Mouse (Mus musculus) induced T-regulatory cell, adult 2 months (primary cell): ENCODE results near the gene Hsd17b14.

ENCODE experiments used
- DNase-seq: peaks from one replicate; pipeline ENCODE4 v3.0.0-alpha.2; 2012; ENCODE audit warnings: low read depth

Gene Hsd17b14

DNA sequence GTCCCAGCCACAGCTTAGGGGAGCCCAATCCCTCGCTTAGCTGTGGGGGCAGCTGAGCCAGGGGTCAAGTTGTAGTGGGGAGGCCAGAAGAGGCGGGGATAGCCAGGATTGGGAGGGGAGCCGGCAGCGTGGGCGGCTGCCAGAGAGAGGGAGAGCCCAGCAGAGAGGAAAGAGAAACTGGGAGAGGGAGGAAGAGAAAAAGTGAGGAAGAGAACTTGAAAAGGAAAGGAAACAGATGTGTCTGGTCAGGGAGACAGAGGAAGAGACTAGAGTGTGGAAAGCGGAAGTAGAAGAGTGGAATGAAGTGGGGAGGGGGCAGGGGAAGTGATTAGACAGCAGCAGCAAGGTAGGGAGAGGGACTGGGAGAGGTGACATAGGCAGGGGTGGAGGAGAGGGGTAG lies 25.2 kb upstream of the Hsd17b14 start:
- DNase-seq: peak; percentile 39

DNA sequence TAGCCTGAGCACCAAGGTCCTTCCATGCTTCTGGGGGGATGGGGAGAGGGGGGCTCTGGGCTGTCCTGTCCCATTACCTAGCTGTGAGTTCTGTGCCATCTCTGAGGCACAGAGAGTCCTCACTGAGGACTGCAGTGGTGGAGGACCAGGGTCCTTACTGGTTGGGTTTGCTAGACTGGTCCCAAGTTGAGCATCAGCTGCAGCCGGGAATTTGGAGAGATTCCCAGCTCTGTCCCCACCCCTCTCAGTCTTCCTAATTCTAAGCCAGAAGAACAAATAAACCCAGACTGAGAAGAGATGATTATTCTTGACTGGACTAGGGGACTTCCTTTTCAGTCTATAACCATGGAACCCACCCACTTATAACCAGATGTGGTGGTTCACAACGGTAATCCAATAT lies 24.1 kb upstream of the Hsd17b14 start:
- no peak for DNase-seq

DNA sequence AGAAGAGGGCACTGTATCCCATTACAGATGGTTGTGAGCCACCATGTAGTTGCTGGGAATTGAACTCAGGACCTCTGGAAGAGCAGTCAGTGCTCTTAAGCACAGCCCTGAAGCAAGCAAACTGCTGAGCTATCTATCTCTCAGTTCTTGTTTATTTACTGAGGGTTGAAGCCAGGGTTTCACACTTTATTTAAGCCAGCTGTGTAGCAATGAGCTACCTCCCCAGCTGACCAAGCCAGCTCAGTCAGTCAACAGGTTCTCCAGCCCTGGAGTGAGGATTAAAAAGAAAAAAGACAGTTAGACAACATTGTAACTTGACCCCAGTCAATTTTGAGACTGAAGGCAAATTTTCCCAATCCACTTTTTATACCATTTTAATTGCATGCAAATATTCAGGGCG lies 19.0 kb upstream of the Hsd17b14 start:
- DNase-seq: no peak

DNA sequence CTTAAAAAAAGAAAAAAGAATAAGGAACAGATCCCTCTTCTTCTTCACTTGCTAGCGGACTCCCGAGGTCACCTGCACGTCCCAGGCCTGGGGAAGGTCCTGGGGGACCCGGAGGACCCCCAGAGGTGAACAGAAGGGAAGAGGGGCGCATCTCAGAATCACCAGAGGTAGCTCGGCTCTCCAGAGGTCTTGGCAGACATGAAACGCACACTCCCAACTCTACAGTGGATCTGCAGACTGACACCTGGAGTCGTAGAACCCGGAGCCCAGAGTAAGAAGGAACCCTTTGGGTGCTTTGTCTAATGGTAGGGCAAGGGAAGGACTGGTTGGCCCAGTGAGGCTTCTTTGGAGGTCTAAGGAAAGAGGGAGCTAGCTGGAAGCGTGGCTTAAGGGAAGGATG lies 17.1 kb upstream of the Hsd17b14 start:
- DNase-seq: no peak

DNA sequence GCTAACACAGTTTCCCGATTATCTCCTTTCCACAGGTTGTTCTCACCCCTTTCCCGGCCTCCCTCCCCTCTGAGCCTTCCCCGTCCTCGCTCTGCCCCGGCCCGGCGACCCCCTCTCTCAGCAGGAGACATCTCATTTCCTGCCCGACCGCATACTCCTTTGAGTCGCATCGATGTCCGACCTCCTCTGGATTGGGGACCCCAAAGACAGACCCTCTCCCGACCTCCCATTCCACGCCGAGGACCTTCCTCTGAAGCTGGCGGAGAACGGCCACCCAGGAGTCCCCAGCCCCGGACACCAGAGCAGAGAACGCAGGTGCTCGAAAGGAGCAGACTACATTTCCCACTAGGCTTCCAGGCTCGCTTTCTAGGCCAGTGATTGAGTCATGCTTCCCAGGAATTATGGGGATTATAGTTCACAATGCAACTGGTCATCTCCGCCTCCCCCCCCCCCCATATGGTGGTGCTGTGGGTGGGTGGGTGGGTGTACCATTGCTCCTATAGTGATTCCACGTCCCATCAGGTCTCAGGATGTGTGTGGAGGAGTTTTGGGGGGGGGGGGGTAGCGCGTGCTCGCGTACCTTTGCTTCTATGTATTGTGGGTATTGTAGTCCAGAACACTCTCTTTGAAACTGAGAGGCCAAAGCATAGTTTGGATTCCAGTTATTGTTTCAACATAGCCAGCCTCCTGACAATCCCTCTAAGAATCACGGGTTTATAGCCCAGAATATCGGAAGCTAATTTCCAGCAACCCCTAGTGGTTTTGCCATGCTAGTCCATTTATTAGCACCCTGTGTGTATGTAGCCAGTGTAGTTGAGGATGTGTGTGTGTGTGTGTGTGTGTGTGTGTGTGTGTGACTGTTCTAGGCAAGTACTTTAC lies 16.3 kb upstream of the Hsd17b14 start:
- no peak for DNase-seq

DNA sequence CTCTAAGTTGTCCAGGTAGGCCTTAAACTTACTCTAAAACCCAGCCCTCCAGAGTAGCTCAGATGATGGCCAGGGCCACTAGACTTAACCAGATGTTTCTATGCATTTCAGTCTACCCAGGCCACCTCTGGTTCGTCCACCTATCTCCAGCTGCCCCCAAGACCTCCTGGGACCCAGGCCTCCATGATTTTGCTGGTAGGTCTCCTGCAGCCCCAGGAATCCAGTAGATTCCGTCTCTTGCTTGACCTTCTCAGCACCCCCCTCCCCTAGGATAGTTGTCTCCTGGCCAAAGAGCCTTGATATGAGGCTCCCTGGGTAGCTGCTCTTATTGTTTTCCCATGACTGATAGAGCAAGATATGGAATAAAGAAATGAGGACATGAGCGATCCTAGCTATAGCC lies 15.6 kb upstream of the Hsd17b14 start:
- no peak for DNase-seq

DNA sequence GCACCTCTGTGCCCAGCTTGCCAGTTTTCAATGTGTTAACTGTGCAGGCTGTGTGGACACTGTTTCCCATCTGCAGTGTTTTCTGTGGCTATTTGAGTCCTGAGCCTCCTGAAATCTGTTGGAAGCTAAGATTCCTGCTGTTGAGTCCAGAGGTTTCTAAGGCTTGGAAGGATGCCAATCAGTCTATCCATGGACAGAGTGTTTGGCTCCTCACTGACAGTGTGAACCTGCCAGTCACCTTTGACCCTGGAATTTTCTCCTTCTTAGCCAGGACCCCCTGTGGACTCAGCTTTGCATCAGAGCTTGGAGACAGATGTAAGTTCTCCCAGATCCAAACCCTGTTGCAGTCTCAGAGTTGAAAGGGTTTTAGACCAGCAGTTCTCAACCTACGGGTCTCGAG lies 14.5 kb upstream of the Hsd17b14 start:
- DNase-seq: no peak

DNA sequence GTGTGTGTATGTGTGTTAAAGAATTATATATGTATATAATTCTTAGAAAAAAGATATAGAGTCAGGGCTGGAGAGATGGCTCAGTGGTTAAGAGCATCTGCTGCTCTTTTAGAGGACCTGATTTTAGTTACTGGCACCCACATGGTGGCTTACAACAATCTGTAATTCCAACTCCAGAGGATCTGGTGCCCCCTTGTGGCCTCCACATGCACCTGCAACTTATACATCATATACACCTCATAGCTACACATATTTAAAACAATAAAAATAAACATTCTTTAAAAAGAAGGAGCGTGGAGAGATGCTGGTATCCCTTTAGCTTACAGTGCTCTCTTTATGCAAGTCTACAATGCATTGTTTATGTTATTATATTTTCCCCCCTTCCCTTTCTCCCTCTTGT lies 10.2 kb upstream of the Hsd17b14 start:
- DNase-seq: peak; percentile 50

DNA sequence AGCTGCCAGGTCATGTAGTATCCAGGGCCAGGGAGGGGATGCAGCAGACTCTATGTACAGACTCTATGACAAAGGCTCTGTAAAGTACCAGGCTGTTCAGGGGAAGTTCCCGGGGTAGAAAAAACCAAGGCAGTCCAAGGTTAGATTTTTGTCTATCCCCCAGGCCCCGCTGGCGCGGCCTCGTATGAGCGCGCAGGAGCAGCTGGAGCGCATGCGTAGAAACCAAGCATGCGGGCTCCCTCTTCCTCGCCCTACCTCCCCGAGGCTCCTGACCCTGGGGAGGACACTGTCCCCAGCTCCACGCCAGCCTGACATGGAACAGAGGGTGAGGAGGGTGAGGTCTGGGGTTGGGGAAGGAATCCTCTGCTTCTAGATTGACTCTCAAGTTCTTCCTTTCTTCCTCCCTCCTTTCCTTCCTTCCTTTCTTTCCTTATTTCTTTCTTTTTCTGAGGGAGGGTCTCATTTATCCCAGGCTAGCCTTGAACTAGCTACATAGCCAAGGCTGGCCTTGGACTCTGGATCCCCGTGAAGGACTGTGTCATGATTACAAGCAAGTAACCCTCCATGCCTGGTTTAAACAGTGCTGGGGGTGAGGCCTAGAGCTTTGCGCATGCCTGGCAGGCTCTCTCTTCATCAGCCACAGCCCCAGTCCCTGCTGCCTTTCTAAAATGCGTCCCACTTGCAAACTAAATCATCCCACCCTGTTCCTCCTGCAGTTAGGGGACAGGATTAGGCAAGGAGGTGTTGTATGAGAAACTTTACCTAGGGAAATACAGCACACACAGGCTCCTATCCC lies 4.9 kb upstream of the Hsd17b14 start:
- DNase-seq: no peak

DNA sequence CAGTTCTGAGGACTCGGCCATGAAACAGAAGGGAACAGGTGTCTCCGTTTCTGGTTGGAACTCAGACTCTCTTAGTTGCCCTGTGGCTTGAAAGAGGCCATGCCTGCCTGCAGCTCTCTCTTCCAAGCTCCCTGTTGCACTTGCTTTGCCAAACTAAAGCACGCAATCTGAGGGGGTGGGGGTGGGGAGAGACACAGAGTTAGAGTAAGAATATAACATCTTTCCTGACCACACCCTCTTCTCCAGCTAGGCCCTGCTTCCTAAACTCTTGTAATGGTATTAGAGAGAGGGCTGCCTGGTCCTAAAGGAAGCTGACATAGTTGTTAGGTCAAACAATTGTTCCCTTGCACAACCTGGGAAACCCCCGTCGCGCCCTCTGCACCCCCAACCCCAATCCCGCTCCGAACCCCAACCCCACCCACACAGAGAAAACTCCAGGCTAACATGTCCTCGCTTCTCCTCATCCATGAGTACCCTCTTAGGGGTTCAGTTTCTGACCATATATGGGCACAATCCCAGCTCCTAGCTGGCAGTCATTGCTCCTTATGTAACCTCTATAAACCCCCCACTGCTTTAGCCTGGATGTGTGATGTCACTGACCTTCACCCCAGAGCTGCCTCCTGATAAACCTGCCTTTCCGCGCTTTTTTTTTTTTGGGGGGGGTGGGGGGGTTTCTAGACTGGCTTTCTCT lies 3.7 kb upstream of the Hsd17b14 start:
- no peak for DNase-seq

DNA sequence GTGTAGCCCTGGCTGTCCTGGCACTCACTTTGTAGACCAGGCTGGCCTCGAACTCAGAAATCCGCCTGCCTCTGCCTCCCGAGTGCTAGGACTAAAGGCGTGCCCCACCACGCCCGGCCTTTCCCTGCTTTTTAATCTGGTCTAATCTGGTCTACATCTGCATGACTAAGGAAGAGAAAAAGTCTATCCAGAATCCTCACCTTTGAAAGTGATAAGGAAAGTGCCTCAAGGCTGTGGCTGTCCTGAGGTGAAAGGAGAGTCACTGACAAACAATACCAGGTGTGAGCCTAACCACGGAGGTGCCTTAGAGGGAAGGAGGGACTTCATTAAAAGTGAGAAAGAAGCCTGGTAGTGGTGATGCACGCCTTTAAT lies 3.2 kb upstream of the Hsd17b14 start:
- DNase-seq: no peak

DNA sequence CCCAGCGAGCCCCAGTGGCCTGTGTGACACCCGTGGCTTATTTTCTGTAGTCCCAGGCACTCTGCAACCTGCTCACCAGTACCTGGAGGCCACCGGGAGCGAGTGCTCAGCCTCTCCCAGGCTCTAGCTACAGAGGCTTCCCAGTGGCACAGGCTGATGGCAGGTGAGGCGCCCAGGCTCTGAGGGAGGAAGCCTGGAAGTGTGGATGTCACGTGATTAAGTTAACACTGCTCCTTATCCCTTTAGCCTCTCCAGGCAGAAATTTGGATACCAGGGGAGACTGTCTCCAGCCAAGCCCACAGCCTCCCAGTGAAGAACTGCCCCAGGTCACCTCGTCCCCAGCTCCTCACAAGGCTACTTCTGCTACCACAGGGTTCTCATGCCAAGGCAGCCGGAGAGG lies 1.2 kb upstream of the Hsd17b14 start:
- no peak for DNase-seq

DNA sequence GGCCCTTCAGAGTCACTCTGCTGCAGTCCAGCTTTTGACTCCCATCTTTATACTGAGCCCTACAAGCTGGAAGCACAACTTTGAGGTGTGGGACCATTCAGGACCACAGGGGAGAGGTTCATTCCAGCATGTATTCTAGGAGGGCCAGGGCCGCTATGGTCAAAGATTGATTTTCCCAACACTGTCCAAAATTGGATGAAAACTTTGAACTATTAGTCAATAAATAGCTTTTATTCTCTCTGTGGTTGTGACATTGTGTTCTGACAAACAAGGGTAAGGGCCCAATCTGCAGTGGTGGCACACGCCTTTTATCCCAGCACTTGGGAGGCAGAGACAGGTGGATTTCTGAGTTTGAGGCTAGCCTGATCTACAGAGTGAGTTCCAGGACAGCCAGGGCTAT lies 703 bp upstream of the Hsd17b14 start:
- DNase-seq: no peak

DNA sequence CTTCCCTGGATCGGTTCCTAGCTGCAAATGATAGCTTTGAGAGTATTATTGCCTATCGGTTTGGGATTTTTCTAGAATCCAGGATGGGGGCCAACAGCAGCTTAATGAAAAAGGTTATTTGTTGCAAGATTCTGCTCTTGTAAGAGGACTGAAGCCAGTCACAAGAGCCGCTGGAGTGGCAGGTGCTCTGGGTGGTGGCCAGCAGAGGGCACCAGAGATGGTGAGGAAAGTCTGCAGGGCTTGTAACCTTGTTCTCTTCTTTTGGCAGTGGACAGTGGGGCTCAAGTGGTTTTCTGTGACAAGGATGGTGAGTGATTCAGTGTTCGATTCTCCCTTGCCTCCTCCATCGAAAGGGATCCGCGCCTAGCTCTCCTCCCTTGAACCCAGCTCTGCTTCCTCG lies 1.1 kb downstream of the Hsd17b14 start:
- DNase-seq: peak; percentile 85

DNA sequence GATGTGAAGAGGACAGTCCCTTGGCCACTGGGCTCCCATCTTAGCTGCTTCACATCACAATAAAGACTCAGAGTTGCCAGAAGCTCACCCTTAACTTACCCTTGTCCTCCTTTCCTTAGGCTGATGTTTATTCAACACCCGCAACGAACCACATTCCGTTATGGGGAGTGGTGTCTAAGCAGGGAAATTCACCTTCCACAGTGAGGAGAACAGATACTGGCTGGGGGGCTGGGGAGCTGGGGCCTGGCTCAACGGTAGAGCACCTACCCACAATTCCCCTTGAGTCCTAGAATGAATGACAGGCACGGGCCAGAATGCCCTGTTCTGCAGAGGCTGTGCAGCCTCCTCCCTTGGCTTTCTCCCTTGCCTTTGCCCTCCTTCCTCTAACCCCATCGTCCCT lies 4.2 kb downstream of the Hsd17b14 start:
- no peak for DNase-seq

DNA sequence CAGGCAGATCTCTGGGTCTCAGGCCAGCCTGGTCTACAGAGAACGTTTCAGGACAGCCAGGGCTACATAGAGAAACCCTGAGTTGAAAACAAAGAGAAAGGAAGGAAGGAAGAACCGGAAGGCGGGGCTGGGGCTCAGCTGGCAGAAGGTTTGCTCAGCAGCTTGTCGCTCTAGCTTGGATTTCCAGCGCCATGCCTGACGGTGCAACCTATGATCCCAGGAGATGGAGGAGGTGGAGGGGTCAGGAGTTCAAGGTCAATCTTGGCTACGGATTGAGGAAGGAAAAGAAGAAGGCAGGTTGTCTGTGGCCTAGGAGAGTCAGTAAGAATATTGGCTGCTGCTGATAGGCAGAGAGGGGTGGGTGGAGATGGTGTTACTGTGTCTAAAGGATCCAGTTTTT lies 5.5 kb downstream of the Hsd17b14 start:
- DNase-seq: peak; percentile 51

DNA sequence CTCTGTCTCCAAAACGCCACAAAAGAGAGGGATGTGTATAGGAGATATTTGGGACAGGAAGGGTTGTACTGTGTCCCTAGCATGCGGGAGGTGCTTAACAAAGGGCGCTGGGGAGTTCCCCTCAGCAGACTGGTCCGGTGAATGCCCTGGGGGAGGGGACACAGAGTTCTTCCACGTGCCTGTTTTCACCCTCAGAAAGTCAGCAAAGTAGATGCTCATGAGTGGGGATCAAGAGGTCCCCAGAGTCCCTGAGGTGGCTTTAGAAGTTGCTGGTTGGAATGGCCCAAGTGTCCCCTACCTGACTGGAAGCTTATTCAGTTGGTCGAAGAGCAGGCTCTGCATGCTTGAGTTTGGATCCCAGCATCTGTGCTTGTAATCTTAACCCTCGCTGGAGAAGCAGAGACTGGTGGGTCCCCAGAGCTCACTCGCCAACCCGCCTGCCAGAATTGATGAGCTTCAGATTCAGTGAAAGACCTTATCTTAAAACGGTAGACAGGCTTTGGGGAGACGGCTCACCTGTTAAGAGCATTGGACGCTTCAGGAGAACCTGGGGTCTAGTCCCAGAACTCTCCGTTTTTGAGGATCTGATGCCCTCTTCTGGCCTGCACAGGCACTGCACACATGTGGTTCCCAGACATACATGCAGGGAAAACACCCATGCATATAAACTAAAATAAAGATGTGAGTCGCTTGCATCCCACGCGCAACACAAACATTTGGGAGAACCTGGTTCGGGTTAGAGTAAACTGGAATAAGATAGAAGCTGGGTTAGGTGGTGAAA lies 6.3 kb downstream of the Hsd17b14 start:
- DNase-seq: peak; percentile 88

DNA sequence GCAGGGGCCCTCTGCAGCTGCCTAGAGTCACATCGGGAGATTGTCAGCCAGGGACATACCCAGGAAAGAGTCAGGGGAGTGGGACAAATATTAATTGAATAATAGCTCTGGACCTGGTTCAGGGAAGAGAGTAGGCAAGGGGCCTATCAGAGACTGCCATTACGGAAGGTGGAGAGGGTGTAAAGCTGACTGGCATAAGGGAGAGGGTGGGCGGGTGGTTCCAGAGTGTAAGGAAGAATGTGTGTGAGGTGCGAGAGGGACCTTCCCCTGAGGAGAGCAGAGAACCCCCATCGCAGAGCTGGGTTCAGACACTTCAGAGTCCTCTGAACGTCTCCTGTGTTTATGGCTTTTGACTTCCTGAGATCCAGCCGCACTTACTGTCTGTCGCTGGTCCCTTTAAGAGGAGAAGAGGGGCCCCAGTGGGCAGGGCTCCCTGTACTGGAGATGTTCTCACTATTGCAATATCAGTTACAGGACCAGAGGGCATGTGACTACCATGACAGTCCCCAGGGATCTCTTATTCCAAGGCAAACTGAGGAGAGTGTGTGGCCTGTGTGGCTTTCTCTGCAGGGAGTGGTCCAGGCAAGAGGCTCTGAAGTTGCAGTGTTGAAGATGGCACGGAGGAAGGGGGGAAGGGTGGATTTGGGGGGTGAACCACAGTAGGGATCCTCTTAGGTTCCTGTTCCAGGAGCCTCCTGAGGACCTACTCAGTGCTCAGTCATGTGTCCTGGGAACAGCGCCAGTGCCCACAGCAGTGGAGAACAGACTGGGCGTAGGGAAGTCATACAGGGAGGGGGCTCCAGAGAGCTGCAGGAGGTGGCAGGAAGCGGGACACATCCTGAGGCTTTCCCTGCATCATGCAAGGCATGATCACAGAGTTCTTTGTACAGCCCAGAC lies 7.2 kb downstream of the Hsd17b14 start:
- peak; percentile 30 for DNase-seq

DNA sequence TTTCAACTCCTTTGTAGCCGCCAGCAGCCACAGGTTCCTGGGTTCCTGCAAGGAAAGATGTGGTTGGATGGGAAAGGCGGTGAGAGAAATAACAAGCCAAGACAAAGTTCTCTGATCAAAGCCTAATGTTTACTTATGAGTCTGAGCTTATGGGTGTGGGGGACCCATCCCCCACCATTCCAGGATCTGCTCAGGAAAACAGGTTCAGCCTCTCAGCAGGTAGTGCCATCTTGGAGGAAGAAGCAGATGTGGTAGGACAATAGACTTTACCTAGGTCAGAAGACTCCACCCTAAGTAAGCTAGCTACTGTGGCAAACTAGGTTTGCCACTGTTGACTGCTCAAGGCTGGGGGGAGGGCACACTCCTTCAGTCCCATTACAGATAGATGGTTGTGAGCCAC lies 10.1 kb downstream of the Hsd17b14 start:
- DNase-seq: no peak

DNA sequence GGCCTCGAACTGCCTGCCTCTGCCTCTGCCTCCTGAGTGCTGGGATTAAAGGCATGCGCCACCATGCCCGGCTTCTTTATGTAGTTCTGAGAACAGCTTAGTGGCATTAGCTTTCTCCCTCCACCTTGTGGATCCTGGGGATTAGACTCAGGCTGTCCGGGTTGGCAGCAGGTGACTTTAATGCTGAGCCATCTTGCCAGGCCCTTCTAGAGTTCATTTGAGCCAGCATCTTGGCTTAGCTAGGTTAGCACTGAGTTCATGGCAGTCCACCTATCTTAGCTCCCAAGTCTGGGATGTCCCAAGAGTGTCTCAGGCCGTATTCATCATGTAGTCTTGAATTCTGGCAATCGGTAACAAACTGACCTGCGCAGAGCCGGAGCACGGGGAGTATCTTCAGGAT lies 10.8 kb downstream of the Hsd17b14 start:
- no peak for DNase-seq
